Mouse (Mus musculus) urinary bladder, postnatal 36 days (tissue): Measurements from ENCODE around the gene Tecpr2.

Experiments used
- DNase-seq, 2 experiments: peaks; one replicate each; pipeline ENCODE4 v3.0.0; 2022; ENCODE audit warnings: low spot score in 2 of 2, mixed read lengths in 1 of 2

Gene Tecpr2

DNA sequence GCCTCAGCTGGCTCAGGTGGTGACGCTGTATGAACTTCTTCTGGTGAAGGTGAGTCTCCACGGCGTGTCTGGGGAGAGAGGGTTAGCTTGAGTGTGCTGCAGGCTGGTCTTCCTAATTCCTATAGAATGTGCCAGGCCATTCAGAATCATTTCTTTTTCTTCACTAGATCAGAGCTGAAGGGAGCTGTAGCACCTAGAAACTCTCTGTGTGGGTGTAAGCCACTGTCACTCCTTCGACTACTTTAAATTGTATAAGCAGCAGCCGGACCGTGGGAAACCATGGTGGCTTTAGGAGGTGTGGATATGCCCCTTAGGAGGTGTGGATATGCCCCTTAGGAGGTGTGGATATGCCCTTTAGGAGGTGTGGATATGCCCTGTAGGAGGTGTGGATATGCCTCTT is 25.1 kb upstream of the Tecpr2 start:
- DNase-seq, result no peak

GRCm38 (mm10) chr12:110865571-110865970 is 23.5 kb upstream of the Tecpr2 start:
- no peak for DNase-seq

- no peak for DNase-seq
Measured at GRCm38 (mm10) chr12:110865989-110866388, 23.1 kb upstream of the Tecpr2 start.

DNA sequence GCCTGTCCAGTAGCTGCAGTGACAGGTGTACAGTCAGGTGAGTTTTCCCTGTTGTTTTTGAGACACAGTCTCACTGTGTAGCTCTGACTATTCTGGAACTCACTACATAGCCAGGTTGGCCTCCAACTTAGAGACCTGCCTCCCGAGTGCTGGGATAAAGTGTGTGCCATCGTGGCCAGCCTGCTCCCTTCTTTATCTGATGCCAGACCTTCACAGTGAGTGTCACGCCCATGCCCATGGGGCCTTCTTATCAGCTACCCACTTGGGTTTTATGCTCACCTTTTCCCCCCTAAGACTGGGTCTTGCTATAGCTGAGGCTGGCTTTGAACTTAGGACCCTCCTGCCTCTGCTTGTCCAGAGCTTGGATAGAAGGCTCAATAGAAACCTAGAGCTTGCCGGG is 19.0 kb upstream of the Tecpr2 start:
- DNase-seq, result no peak

- DNase-seq, result no peak
Measured at GRCm38 (mm10) chr12:110871247-110871646, 17.8 kb upstream of the Tecpr2 start.

DNA sequence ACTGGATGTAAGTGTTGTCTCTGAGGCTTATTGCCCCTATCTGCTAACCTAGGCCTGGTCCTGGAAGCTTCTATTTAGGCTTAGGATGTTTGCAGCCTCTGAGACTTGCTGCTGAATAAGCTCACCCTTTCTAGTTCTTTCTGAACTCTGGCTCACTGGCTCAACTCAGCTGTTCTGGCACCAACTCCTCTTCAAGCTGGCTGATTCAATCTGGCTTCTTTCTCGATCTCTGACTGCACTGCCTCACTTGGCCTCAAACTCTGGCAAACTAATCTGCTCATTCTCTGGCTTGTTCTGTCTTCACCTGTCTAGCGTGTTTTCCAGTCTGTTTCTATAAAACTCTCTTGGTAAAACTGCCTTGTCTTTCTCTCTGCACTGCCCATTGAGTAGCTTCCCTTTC is 13.7 kb upstream of the Tecpr2 start:
- DNase-seq, result no peak

DNA sequence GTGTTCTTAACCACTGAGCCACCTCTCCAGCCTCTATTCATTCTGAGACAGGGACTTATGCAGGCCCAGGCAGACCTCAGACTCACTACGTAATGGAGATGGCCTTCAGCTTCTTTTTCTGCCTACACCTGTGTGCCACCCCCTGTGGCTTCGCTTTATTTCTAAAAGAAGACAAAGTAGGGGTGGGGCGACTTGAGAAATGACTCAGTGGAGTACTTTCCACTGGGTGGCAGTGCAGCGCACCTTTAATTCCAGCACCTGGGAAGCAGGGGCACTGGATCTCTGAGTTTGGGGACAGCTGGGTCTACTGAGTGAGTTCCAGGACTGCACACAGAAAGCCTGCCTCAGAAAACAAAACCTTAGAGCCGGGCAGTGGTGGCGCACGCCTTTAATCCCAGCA is 6.8 kb upstream of the Tecpr2 start:
- no peak for DNase-seq

- DNase-seq, result no peak
Measured at GRCm38 (mm10) chr12:110885251-110885650, 3.8 kb upstream of the Tecpr2 start.

DNA sequence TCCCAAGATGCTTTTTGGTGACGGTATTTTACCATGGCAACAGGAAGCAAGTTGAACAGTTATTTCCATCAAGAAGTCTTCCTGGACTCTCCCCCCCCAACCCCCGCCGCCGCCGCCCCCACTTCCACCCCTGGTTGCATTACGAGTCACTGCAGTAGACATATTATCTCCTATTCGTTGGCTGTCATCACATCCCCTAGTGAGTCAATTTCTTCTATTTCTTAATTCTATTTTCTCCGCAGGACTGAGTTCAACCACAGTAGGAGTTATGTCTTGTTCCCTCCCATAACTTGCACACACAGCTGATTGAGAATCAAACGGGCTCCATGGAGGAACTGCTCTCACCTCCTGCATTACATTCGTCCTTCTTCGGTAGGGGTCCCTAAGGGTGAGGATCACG is 958 bp upstream of the Tecpr2 start:
- no peak for DNase-seq

DNA sequence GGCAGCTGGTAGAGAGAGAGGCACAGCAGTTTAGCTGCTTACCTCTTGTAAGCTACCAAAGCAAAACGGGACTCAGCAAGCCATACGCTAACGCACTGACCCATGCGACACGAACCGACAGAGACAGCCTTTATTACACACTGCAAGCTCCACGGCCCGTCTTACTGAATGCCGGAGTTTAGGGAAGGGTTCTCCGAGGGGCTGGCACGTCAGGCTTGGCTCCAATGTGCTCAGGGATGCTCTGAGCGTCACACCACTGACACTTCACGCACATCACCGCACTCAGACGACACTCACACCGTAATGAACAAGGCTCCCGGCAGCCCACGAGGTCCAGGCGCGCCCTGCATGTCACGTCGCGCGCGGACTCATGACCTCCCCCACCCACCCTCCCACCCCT is 458 bp upstream of the Tecpr2 start:
- DNase-seq, result no peak

DNA sequence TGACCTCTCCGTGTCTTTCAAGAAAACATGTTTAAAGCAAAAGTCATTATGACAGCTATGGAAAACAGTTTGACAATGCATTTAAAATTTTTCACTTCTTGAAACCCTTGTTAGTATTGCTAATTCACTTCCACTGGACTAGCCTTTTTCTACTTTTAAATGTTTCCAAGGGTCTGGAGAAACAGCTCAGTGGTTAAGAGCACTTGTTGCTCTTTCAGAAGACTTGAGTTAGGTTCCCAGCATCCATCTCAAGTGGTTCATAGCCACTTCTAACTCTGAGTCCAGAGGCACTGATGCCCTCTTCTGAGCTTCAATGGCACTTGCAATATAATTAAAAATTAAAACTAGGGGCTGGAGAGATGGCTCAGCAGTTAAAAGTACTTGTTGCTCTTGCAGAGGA is 2.8 kb downstream of the Tecpr2 start:
- DNase-seq, result no peak

- DNase-seq, result no peak
Measured at GRCm38 (mm10) chr12:110902106-110902505, 13.0 kb downstream of the Tecpr2 start.

GRCm38 (mm10) chr12:110903536-110903935 is 14.5 kb downstream of the Tecpr2 start:
- no peak for DNase-seq

GRCm38 (mm10) chr12:110907845-110908244 is 18.8 kb downstream of the Tecpr2 start:
- DNase-seq, result no peak

DNA sequence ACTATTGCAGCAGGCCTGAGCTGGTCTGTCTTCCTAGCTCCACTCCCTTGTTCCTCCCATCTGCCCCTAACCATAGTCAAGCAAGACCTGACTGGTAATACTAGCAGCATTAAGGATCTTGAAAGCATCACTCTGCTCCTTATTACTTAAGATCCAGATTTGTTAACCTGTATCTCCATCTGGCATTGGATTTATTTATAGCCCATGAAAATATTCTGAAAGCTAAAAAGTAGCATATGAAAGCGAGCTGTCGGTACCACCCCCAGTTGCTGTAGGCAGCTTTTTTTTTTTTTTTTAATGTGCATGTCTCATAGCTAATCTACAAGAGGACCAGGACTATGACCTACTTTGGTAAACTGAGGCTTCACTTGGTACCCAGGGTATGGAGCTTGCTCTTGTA is 20.9 kb downstream of the Tecpr2 start:
- DNase-seq, result no peak

DNA sequence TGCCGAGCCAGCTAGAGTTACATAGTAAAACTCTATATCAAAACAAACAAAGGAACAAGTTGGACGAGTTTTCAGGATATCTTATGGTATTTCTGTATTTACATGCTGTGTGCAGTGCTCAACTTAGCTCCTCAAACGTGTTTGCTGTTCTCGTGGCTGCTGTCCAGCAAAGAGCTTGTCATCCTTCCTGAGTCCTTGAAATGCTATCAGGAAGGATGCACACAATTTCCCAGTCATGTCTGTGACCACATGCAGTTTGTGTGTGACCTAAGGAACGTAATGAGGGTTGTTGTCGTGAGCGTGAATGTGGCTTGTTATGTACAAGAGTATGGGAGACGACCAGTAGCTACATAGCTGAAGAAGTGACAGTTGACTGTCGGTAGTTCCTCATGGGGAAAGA is 26.7 kb downstream of the Tecpr2 start:
- DNase-seq, result no peak

DNA sequence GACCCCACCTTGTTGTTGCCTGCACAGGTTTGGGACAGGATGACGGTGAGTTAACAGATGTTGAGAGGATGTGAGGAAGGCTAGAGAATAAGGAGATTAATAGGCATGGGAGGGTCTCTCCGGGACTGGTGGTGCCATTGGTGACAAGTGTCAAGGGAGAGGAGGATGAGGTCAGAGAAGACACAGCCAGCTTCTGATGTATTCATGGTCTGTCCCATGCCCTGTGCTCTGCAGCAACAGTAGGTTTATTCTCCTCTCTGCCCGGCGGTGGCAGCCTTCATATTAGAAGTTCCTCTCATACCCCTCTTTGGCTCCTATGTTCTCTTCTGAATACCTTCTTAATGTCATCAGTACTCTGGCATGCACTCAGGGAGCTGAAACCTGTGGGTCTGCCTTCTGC is 31.2 kb downstream of the Tecpr2 start:
- DNase-seq, result no peak

GRCm38 (mm10) chr12:110921572-110921971 is 32.5 kb downstream of the Tecpr2 start:
- DNase-seq, result no peak

DNA sequence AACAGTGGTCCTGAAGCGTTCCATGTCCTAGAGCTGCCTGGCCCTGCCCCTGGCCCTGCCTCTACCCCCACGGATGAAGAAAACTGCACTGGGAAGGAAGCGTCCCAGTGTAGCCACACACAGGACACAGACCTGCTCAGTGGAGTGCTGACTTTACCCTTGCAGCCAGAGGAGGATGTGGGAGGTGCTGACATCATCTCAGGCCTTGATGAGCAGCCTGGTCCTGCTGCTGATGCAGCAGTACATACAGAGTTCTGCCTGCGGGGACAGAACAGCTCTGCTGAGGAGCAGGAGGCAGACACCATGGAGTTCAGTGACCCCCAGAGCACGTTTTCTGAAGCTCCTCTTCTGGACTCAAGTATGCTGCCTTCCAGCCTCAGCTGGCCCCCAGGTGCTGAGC is 43.8 kb downstream of the Tecpr2 start:
- no peak for DNase-seq

DNA sequence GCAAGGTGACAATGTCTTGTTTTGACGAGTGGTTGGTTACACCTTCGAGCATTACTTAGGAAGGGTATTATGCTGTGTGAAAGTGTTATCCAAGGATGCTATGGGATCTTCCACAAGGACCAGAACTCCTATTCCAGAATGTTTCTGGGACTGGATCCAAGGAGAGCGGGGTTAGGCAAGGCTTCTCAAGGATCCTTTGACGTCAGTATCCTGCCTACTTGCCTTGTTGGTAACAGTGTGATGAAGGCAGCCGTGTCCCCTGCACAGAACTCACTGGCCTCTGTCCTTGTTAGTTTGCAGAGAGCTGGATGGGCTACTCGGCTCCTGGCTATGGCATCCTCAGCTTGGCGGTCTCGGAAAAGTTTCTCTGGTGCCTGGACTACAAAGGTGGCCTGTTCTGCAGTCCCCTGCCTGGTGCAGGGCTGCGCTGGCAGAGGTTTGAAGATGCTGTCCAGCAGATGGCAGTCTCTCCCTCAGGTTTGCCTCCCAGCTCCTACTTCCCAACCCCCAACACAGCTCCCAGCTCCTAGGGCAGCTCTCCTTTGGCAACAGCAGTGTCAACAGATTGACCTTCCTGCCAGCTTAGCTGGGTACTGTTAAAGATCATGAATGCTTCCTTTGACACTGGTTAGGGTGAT is 47.0 kb downstream of the Tecpr2 start:
- DNase-seq, result peak; percentile 71 to 75

DNA sequence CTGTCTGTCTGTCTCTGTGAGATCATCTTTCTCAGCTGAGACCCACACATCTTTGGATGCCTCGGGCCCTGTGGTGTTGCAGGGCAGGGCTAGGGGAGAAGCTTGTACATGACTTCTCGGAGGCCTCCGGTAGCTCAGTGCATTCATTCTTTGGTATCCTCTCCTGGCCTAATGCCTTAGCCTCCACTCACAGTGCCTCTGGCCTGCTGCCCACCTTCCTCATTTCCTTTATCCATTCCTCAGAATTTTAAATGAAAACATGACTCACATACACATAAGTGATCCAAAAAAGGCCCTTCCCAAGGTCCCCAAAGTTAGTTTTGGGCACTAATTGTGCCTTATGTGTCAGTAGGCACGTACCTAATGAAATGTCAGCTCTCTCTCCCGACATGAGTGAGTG is 48.4 kb downstream of the Tecpr2 start:
- no peak for DNase-seq

GRCm38 (mm10) chr12:110939385-110939784 is 50.3 kb downstream of the Tecpr2 start:
- no peak for DNase-seq

- no peak for DNase-seq
Measured at GRCm38 (mm10) chr12:110940869-110941268, 51.8 kb downstream of the Tecpr2 start.

DNA sequence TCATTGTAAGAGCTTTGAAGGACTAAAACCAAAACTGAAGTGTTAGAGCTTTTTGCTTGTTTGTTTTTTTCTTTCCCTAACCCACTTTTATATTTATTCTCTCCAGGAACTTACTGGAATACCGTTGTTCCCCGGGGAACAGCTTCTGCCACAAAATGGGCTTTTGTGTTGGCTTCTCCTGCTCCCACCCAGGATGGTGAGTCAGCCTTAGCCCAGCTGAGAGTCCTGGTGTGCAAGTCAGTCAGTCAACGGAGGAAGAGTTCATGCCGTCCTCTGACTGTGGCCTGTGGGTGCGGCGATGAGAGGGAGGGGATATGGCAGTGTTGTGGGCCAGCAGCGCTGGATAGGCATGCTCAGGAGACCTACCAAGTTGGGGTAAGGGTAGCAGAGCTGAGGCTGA is 57.2 kb downstream of the Tecpr2 start:
- DNase-seq, result no peak
